Comparison of ENCODE assay signal across 8 mouse cellular contexts in genomic region chr10:127286730-127287129, GRCm38 (mm10). TPM values are rescaled to one million over a fixed set of nuclear protein-coding genes. Genes with fewer than 3 reads are reported as not detected.
DNase-seq lines count a peak whose midpoint lies in the region; ATAC-seq lines count a peak whose summit lies in the region.

No protein-coding gene starts in this region.

- H3K4me1 ChIP-seq in intestine, embryonic 15.5 days (replicated peaks) = peaks cover 47% of the 10 kb centered on the region
- H3K4me1 ChIP-seq in midbrain, embryonic 16.5 days (ENCODE audit: control insufficient read depth, insufficient read depth, low read length) = peaks cover 31% of the 10 kb centered on the region

- no peak for ATAC-seq in intestine, embryonic 15.5 days
- ATAC-seq in midbrain, embryonic 16.5 days = no peak

- H3K36me3 ChIP-seq in intestine, embryonic 15.5 days = peaks cover 43% of the 10 kb centered on the region
- peaks cover 28% of the 10 kb centered on the region for H3K36me3 ChIP-seq in midbrain, embryonic 16.5 days (ENCODE audit: control insufficient read depth, insufficient read depth, low read length)

- H3K4me2 ChIP-seq in intestine, embryonic 15.5 days (replicated peaks) = peak overlapping the region; percentile 78
- peak overlapping the region; percentile 72 for H3K4me2 ChIP-seq in midbrain, embryonic 16.5 days (ENCODE audit: low read length)

- 0 out of 2 replicates have a peak overlapping the region, but pooled peaks have one; percentile 99 for H3K27ac ChIP-seq in intestine, embryonic 15.5 days
- H3K27ac ChIP-seq in midbrain, embryonic 16.5 days (ENCODE audit: low read length) = no peak overlapping the region

- no peaks in the 10 kb centered on the region for H3K9me3 ChIP-seq in intestine, embryonic 15.5 days
- H3K9me3 ChIP-seq in midbrain, embryonic 16.5 days (replicated peaks; ENCODE audit: control insufficient read depth, low read length, poor library complexity, severe bottlenecking) = no peaks in the 10 kb centered on the region

- WGBS in intestine, embryonic 15.5 days = 43% methylated on average over 7 of the region's 7 CpGs
- 46% methylated on average over 7 of the region's 7 CpGs for WGBS in midbrain, embryonic 16.5 days

- peak overlapping the region; percentile 69 for H3K4me3 ChIP-seq in intestine, embryonic 15.5 days (replicated peaks)
- H3K4me3 ChIP-seq in midbrain, embryonic 16.5 days (ENCODE audit: low read depth, low read length) = 0 out of 2 replicates have a peak overlapping the region, but pooled peaks have one; percentile 63

- peak overlapping the region; percentile 74 for H3K9ac ChIP-seq in intestine, embryonic 15.5 days
- peak overlapping the region; percentile 81 for H3K9ac ChIP-seq in midbrain, embryonic 16.5 days (ENCODE audit: low read depth, low read length)

- H3K27me3 ChIP-seq in intestine, embryonic 15.5 days (replicated peaks) = no peaks in the 10 kb centered on the region
- H3K27me3 ChIP-seq in midbrain, embryonic 16.5 days (ENCODE audit: control insufficient read depth, insufficient read depth, low read depth, low read length) = no peaks in the 10 kb centered on the region

- DNase-seq in kidney, adult 8-10 months = peak; percentile 23 to 33
- no peak for DNase-seq in kidney, postnatal 4 days
- peak; percentile 37 for DNase-seq in embryo, embryonic 11 days
- DNase-seq in ovary, postnatal 10 days (ENCODE audit: low spot score) = no peak
- DNase-seq in adrenal gland, postnatal 36 days = no peak
- no peak for DNase-seq in adrenal gland, adult 18-20 months (ENCODE audit: low spot score in 2 of 2)

RNA-seq across cellular contexts. Expression of gene Mbd6, which starts 2.1 kb away (rescaled TPM):
- 13.1 and 15.7 TPM in 2 replicates for polyA plus RNA-seq in intestine, embryonic 15.5 days (2015; fragmentation: Nextera tagmentation; extraction: Ambion mirVana)
- 12.6 and 15.3 TPM in 2 replicates for polyA plus RNA-seq in midbrain, embryonic 16.5 days (2015; fragmentation: Nextera tagmentation; extraction: Ambion mirVana)
- 10 to 100 TPM; 42.0 to 45.2 TPM for total RNA-seq in adrenal gland, postnatal 36 days (2021)
- total RNA-seq in adrenal gland, adult 18-20 months (2021) = 10 to 100 TPM; 38.9 to 45.4 TPM

RNA-seq across cellular contexts. Expression of gene Dctn2, which starts 20.6 kb away (rescaled TPM):
- polyA plus RNA-seq in intestine, embryonic 15.5 days (2015; fragmentation: Nextera tagmentation; extraction: Ambion mirVana) = 150 and 154 TPM in 2 replicates
- polyA plus RNA-seq in midbrain, embryonic 16.5 days (2015; fragmentation: Nextera tagmentation; extraction: Ambion mirVana) = 332 and 345 TPM in 2 replicates
- total RNA-seq in adrenal gland, postnatal 36 days (2021) = 100 to 1,000 TPM; 148 to 190 TPM
- total RNA-seq in adrenal gland, adult 18-20 months (2021) = 100 to 1,000 TPM; 143 to 159 TPM

RNA-seq across cellular contexts. Expression of gene Kif5a, which starts 23.6 kb away (rescaled TPM):
- polyA plus RNA-seq in intestine, embryonic 15.5 days (2015; fragmentation: Nextera tagmentation; extraction: Ambion mirVana) = 5.9 and 6.4 TPM in 2 replicates
- polyA plus RNA-seq in midbrain, embryonic 16.5 days (2015; fragmentation: Nextera tagmentation; extraction: Ambion mirVana) = 113 and 120 TPM in 2 replicates
- total RNA-seq in adrenal gland, postnatal 36 days (2021) = 1 to 10 TPM; 6.3 to 7.5 TPM
- 1 to 10 TPM; 5.4 to 8.0 TPM for total RNA-seq in adrenal gland, adult 18-20 months (2021)

RNA-seq across cellular contexts. Expression of gene Mars, which starts 24.9 kb away (rescaled TPM):
- 113 and 129 TPM in 2 replicates for polyA plus RNA-seq in intestine, embryonic 15.5 days (2015; fragmentation: Nextera tagmentation; extraction: Ambion mirVana)
- 123 and 128 TPM in 2 replicates for polyA plus RNA-seq in midbrain, embryonic 16.5 days (2015; fragmentation: Nextera tagmentation; extraction: Ambion mirVana)
- 100 to 1,000 TPM; 102 to 123 TPM for total RNA-seq in adrenal gland, postnatal 36 days (2021)
- 10 to 100 TPM; 80.9 to 98.6 TPM for total RNA-seq in adrenal gland, adult 18-20 months (2021)

RNA-seq across cellular contexts. Expression of gene Arhgap9, which starts 35.0 kb away (rescaled TPM):
- 6.1 and 6.7 TPM in 2 replicates for polyA plus RNA-seq in intestine, embryonic 15.5 days (2015; fragmentation: Nextera tagmentation; extraction: Ambion mirVana)
- polyA plus RNA-seq in midbrain, embryonic 16.5 days (2015; fragmentation: Nextera tagmentation; extraction: Ambion mirVana) = 0.46 and 0.75 TPM in 2 replicates
- 1 to 10 TPM; 1.7 to 2.2 TPM for total RNA-seq in adrenal gland, postnatal 36 days (2021)
- 1 to 10 TPM; 1.7 to 2.9 TPM for total RNA-seq in adrenal gland, adult 18-20 months (2021)

Comparison
In these comparisons a context has a peak if more than half of its experiments do, and no peak if none do; other contexts are left out.
1. DNase-seq: peak in kidney, adult 8-10 months (2 of 2) and embryo, embryonic 11 days (single experiment); none in kidney, postnatal 4 days (0 of 2), ovary, postnatal 10 days (single experiment), adrenal gland, postnatal 36 days (0 of 2) and adrenal gland, adult 18-20 months (0 of 2).